Mouse (Mus musculus) C2C12 (cell line): ENCODE measurements around the gene Anxa4. TPM values are rescaled to one million over a fixed set of nuclear protein-coding genes. Genes with fewer than 3 reads are reported as not detected.

Experiments used
- H3K27me3 ChIP-seq: one replicate; pipeline ENCODE4 v1.6.1; 2011; ENCODE audit not compliant: control insufficient read depth, insufficient read depth, insufficient read length
- H3K36me3 ChIP-seq: one replicate; pipeline ENCODE4 v1.6.1; 2011; ENCODE audit not compliant: control insufficient read depth, insufficient read depth
- H3K4me3 ChIP-seq: one replicate; pipeline ENCODE4 v1.5.1; 2011; ENCODE audit warnings: mild to moderate bottlenecking, control low read depth; ENCODE audit not compliant: poor library complexity, insufficient read depth, severe bottlenecking
- H3K79me2 ChIP-seq: one replicate; pipeline ENCODE4 v1.6.1; 2011; ENCODE audit not compliant: control insufficient read depth, insufficient read depth
- H3K79me3 ChIP-seq: one replicate; pipeline ENCODE4 v1.6.1; 2011; ENCODE audit warnings: low read depth, control low read depth
- H3ac ChIP-seq: one replicate; pipeline ENCODE3; 2011; ENCODE audit warnings: low read depth; ENCODE audit not compliant: control insufficient read depth, insufficient read length
- CEBPB ChIP-seq: IDR thresholded peaks from one replicate; pipeline ENCODE4 v1.6.1; 2011; ENCODE audit warnings: low read depth, mild to moderate bottlenecking, control low read depth, moderate library complexity
- CTCF ChIP-seq: IDR thresholded peaks from one replicate; pipeline ENCODE4 v1.5.1; 2011; ENCODE audit not compliant: control insufficient read depth, insufficient read depth, insufficient read length
- FOSL1 ChIP-seq: IDR thresholded peaks from one replicate; pipeline ENCODE4 v1.8.0; 2011; ENCODE audit warnings: mild to moderate bottlenecking, low read length; ENCODE audit not compliant: poor library complexity, insufficient read depth, severe bottlenecking
- MAX ChIP-seq: IDR thresholded peaks from one replicate; pipeline ENCODE4 v1.6.1; 2011; ENCODE audit warnings: mild to moderate bottlenecking, control low read depth
- MYOD1 ChIP-seq: IDR thresholded peaks from one replicate; pipeline ENCODE4 v1.6.1; 2011; ENCODE audit warnings: low read depth; ENCODE audit not compliant: control insufficient read depth, insufficient read length
- MYOG ChIP-seq: IDR thresholded peaks from one replicate; pipeline ENCODE4 v1.6.1; 2011; ENCODE audit not compliant: control insufficient read depth, insufficient read length; ENCODE audit errors: extremely low read depth
- USF1 ChIP-seq: IDR thresholded peaks from one replicate; pipeline ENCODE4 v1.6.1; 2011; ENCODE audit warnings: low read depth, mild to moderate bottlenecking, control low read depth, moderate library complexity
- polyA plus RNA-seq: library from polyadenylated mRNA; unstranded; fragments of >200 nt; fragmentation: generic; extraction: Trizol; gene quantifications from one replicate; pipeline ENCODE4 v1.2.1, GENCODE M21; 2012; ENCODE audit warnings: missing spikeins

Gene Anxa4
- polyA plus RNA-seq, 1 experiment = 93.0 TPM

DNA sequence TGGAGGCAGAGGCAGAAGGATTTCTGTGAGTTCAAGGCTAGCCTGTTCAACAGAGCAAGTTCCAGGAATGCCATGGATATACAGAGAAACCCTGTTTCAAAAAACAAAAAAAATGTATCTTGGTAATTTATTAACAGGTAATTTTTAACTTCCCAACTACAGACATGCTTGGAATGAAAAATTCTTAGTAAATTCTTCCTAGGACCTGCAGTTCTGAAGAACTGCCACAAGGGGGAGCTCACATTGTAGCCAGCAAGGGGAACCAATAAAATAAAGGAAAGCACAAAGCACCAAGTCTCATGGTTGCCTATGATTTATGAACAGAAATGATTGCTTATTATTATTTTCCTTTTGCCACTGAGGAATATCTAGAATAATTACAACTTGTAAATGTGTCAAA is 46.2 kb downstream of the Anxa4 start:
- Histone ChIP-seq H3K27me3 (no peaks in the 10 kb centered on the region), H3K79me3 (no peaks in the 10 kb centered on the region), H3K4me3 (no peak overlapping the region), H3K36me3 (peaks cover 58% of the 10 kb centered on the region), H3K79me2 (no peaks in the 10 kb centered on the region), H3ac (no peak overlapping the region)
- TF ChIP-seq MAX (no peak), MYOG (no peak), USF1 (no peak), CEBPB (no peak), CTCF (no peak), FOSL1 (no peak), MYOD1 (no peak)

DNA sequence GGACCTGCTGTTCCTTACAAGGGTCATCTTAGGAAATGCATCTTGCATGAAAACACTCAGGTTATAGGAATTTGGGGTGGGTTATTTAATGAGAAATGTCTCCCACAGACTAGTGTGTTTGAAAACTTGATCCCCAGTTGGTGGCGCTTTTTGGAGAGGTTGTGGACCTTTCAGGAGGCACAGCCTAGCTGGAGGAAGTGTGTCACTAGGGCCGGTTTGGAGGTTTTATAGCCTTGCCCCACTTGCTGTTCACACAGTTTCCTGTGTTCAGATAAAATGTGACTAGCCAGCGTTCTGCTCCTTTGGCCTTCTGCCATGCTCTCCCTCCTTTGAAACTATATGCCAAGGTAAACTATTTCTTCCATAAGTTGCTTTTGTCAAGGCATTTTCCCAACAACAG is 52.7 kb downstream of the Anxa4 start:
- no peak overlapping the region for H3ac ChIP-seq
- no peaks in the 10 kb centered on the region for H3K27me3 ChIP-seq
- no peaks in the 10 kb centered on the region for H3K79me2 ChIP-seq
- H3K4me3 ChIP-seq = no peak overlapping the region
- H3K36me3 ChIP-seq = peaks cover 56% of the 10 kb centered on the region
- no peaks in the 10 kb centered on the region for H3K79me3 ChIP-seq
- TF ChIP-seq MYOG (no peak), CEBPB (no peak)

DNA sequence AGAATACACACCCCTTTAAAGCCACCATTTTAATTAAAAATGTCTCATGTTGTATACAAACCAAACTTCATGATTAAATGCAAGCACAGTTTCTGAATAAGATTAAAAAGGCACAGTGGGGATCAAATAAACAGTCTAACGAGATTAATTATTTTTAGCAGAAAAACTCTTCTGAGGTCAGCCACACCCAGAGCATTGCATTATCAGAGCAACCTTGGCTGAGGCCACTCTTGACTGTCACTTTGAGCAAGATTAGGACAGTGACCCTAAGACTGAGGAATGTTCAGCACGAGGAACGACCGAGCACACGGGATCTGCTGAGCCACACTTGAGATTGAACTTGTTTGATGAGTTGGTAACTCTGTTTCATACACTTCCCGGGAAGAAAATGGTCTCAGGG is 56.6 kb downstream of the Anxa4 start:
- Histone ChIP-seq H3K36me3 (peaks cover 38% of the 10 kb centered on the region), H3ac (no peak overlapping the region), H3K79me2 (peaks cover 13% of the 10 kb centered on the region), H3K79me3 (peaks cover 6% of the 10 kb centered on the region), H3K27me3 (no peaks in the 10 kb centered on the region), H3K4me3 (no peak overlapping the region)
- no peak for TF ChIP-seq USF1
- TF ChIP-seq CTCF = no peak
- TF ChIP-seq FOSL1 = no peak

DNA sequence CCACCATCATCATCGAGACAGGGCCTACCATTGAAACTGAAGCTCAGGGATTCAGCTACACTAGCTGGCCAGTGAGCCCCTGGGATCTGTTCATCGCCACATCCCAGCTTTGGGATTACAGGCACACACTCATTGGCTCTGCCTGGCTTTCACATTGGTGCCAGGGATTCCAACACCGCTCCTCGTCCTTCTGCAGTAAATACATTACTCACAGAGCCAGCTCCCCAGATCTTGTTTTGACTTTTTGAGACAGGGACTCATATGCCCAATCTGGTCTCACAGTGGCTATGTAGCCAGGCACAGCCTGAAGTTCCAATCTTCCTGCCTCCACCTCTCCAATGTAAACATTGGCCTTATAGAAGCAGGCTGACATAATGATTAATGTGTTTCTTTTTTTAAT is 57.1 kb downstream of the Anxa4 start:
- Histone ChIP-seq H3K79me3 (peaks cover 6% of the 10 kb centered on the region), H3K4me3 (no peak overlapping the region), H3K79me2 (peaks cover 19% of the 10 kb centered on the region), H3ac (no peak overlapping the region), H3K36me3 (peaks cover 34% of the 10 kb centered on the region), H3K27me3 (no peaks in the 10 kb centered on the region)
- TF ChIP-seq CEBPB (no peak), USF1 (no peak), MYOD1 (no peak), MYOG (no peak), FOSL1 (no peak), CTCF (no peak), MAX (no peak)

DNA sequence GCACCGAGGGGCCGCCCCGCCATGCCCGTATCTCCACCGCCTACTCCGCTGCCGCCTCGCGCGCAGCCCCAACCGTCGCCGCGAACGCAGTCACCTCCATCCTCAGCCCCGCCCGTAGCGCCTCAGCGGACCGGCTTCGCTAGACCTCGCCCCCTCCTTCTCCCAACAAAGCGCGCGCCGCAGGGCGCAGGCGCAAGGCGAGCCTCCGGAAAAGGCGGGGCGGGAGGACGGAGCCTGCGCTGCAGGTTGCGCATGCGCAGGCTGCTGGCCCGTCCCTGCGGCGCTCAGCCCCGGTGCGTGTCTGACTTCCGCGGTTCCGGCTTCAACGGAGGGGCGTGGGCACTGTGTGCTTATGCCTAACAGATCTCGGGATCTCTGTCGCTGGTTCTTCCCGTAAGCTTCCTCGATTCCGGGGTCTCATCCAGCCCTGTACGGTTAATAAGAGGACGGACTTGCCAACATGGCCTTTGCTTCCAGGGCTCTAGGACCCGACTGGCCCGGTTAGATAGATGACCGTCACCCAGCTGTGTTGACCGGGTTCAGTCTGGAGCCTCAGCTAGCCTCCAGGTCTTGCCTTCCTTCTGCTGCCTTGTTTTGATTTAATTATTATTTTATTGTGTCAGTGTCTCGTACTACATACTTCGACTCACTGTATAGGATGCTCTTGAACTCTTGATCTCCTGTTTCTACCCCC is 60.1 kb downstream of the Anxa4 start, which contains the start of gene Gmcl1:
Gene Gmcl1 (minus strand): TSS at position 201 of the 694 bp plus-strand sequence.
- peak within 1 kb of the TSS; percentile 84 for H3ac ChIP-seq
- peaks cover 44% of the 10 kb centered on the region for H3K79me2 ChIP-seq
- TF ChIP-seq MAX (peak; percentile 58), MYOG (no peak)
- peaks cover 24% of the 10 kb centered on the region for H3K36me3 ChIP-seq
- H3K4me3 ChIP-seq = peak within 1 kb of the TSS; percentile 84
- peaks cover 7% of the 10 kb centered on the region for H3K79me3 ChIP-seq
- H3K27me3 ChIP-seq = no peaks in the 10 kb centered on the region

DNA sequence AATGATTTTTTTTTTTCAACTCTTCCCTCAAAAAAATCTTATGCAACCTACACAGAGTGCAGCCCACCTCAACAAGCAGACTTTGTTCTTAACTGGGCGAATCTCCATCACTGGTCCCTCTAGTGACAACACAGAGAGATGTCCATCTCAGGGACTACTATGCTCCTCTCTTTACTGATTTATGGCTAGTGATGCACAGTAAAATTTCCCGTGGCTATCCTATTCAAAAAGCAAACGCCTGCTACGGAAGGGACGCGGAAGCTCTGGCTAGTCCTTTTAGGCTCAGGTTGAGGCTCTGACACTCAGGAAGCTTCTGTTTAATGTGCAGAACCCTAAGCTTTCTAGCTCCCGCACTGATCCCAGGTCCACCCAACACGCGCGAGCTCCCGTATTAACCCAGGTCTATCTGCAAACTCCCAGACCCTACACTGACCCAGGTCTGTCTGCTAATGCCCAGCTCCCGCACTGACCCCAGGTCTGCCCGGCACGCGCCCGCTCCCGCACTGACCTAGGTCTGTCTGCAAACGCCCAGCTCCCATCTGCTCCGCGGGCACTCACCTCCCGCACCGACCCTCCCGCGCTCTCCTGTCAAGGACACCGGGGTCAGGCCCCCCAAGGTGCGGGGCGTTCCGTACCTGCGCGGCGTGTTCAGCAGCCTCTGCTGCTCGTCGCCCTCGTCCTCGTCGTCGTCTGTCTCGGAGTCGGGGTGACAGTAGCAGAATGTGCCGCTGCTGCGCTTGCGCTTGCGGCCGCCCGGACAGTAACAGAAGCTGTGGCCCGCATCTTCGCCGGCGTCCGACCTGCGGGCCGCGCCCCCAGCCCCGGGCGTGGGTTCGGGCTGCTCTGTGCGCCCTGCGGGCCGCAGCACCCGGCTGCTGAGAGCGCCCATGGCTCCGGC is 60.9 kb downstream of the Anxa4 start:
- Histone ChIP-seq H3K27me3 (no peaks in the 10 kb centered on the region), H3ac (peak overlapping the region; percentile 84), H3K79me2 (peaks cover 50% of the 10 kb centered on the region), H3K36me3 (peaks cover 21% of the 10 kb centered on the region), H3K79me3 (peaks cover 7% of the 10 kb centered on the region), H3K4me3 (peak overlapping the region; percentile 84)
- TF ChIP-seq CEBPB = no peak
- TF ChIP-seq MYOD1 = no peak
- TF ChIP-seq MYOG = no peak
- TF ChIP-seq USF1 = no peak
- TF ChIP-seq MAX = no peak
